Mouse (Mus musculus) liver, embryonic 16.5 days (tissue): Measurements from ENCODE around the gene Hsf2bp. TPM values are rescaled to one million over a fixed set of nuclear protein-coding genes. Genes with fewer than 3 reads are reported as not detected.

Experiments
- ATAC-seq: fragments of 200-750 bp; cut with Nextera tagmentation; 2 replicates; pipeline ENCODE4 v1.8.0; 2017; ENCODE audit warnings: low read depth, mild to moderate bottlenecking, moderate number of reproducible peaks, moderate library complexity
- H3K27ac ChIP-seq: fragments of 300-500 bp; sonication (generic); 2 replicates; pipeline ENCODE4 v1.5.1; 2014; ENCODE audit warnings: mild to moderate bottlenecking, low read length
- H3K27me3 ChIP-seq: fragments of 300-500 bp; sonication (generic); 2 replicates; pipeline ENCODE4 v1.6.1; 2014; ENCODE audit warnings: low read depth, low read length, mixed read lengths; ENCODE audit not compliant: control insufficient read depth, insufficient read depth
- H3K36me3 ChIP-seq: fragments of 300-500 bp; sonication (generic); 2 replicates; pipeline ENCODE4 v1.6.1; 2014; ENCODE audit warnings: mild to moderate bottlenecking; ENCODE audit not compliant: control insufficient read depth, insufficient read depth
- H3K4me1 ChIP-seq: fragments of 300-500 bp; sonication (generic); 2 replicates; pipeline ENCODE4 v1.6.1; 2014; ENCODE audit warnings: low read depth, low read length, mixed read lengths; ENCODE audit not compliant: control insufficient read depth
- H3K4me2 ChIP-seq: fragments of 300-500 bp; sonication (generic); 2 replicates; pipeline ENCODE4 v1.6.1; 2014; ENCODE audit warnings: low read depth, low read length, mixed read lengths
- H3K4me3 ChIP-seq: fragments of 300-500 bp; sonication (generic); 2 replicates; pipeline ENCODE4 v1.5.1; 2014; ENCODE audit warnings: low read depth, mild to moderate bottlenecking, low read length
- H3K9ac ChIP-seq: fragments of 300-500 bp; sonication (generic); 2 replicates; pipeline ENCODE4 v1.6.1; 2014; ENCODE audit warnings: low read depth, low read length
- H3K9me3 ChIP-seq: fragments of 300-500 bp; sonication (generic); replicated peaks from 2 replicates; pipeline ENCODE4 v1.6.1; 2016; ENCODE audit warnings: low read length; ENCODE audit not compliant: control insufficient read depth
- WGBS: fragments of 180-500 bp; shearing (Covaris S2); extraction: QIAGEN DNeasy Blood & Tissue Kit; methylation state at CpG from one replicate; pipeline ENCODE4 v1.1.7; 2014; ENCODE audit not compliant: insufficient replicate concordance; 5-methylcytosine and 5-hydroxymethylcytosine counted together
- polyA plus RNA-seq: library from polyadenylated mRNA; unstranded; fragments of >200 nt; fragmentation: Nextera tagmentation; extraction: Ambion mirVana; gene quantifications from 2 replicates; pipeline ENCODE4 v1.2.1, GENCODE M21; 2015

Hsf2bp gene
- polyA plus RNA-seq, 1 experiment from 2014 or later = 0.14 TPM

DNA sequence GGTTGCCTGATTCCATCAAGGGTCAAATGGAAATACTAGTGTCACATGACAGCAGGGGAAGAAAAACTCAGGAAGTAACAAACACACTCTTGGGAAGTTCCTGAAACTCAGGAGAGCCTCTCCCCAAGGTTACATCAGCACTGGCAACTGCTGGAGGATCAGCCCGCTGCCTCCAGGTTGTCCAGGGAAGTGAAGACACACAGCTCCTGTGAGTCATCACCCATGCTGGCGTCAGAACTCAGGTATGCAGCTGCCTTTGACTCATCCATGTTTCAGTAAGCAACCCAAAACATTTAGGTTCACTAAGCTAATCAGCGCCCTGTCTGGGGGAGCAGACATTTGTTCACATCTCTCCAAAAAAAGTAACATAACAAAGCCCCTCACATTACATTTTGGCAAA, 32.9 kb downstream of the Hsf2bp start:
- H3K4me2 ChIP-seq = no peak overlapping the region
- 67% methylated on average over 3 of the region's 3 CpGs for WGBS
- no peaks in the 10 kb centered on the region for H3K9me3 ChIP-seq
- H3K4me1 ChIP-seq = no peaks in the 10 kb centered on the region
- no peak overlapping the region for H3K9ac ChIP-seq
- H3K27me3 ChIP-seq = no peaks in the 10 kb centered on the region
- no peaks in the 10 kb centered on the region for H3K36me3 ChIP-seq
- no peak overlapping the region for H3K27ac ChIP-seq
- no peak overlapping the region for H3K4me3 ChIP-seq
- ATAC-seq = no peak

DNA sequence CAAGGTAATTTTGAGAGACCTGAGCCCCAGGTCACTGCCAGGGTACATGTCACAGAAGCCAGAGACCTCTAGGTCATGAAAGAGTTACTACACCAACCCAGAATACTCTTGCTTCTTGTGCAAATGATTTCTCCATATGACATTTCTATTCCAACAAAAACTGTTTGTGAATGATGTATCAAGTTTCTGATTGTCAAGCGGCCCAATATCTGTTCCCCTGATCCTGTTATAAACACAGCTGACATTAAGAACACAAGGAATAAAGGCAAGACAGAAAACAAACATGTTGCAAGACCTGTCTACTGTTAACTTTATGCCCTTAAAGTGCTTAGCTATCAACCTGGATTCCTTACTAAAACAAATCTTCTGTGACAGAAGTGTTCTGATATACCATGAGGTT, 37.8 kb downstream of the Hsf2bp start:
- no peak overlapping the region for H3K9ac ChIP-seq
- ATAC-seq = no peak
- no peaks in the 10 kb centered on the region for H3K9me3 ChIP-seq
- WGBS = 66% methylated on average over 1 of the region's 1 CpGs
- H3K36me3 ChIP-seq = no peaks in the 10 kb centered on the region
- no peaks in the 10 kb centered on the region for H3K27me3 ChIP-seq
- H3K4me2 ChIP-seq = no peak overlapping the region
- peaks cover 3% of the 10 kb centered on the region for H3K4me1 ChIP-seq
- no peak overlapping the region for H3K27ac ChIP-seq
- no peak overlapping the region for H3K4me3 ChIP-seq

DNA sequence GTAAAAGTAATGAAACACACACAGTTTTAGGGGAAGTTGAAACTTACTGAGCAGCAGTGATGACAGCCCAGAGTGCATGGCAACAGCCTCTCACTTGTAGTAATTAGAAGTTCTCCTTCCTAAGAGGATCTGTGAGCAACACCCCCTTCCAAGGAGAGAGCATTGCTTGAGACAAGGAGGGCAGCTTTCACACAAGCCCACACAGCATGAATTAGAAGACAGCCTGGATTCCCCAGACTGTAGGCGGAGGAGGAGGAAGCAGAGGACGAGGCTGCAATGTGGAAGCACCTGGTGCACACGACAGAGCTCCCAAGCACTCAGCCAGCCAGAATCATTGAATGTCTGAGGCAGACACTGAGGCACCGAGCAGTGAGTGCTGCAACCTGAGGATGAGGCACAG, 39.8 kb downstream of the Hsf2bp start:
- H3K9ac ChIP-seq = 0 out of 2 replicates have a peak overlapping the region, but pooled peaks have one; percentile 9
- H3K4me3 ChIP-seq = no peak overlapping the region
- H3K27me3 ChIP-seq = no peaks in the 10 kb centered on the region
- H3K36me3 ChIP-seq = no peaks in the 10 kb centered on the region
- peaks cover 3% of the 10 kb centered on the region for H3K4me1 ChIP-seq
- H3K9me3 ChIP-seq = no peaks in the 10 kb centered on the region
- no peak for ATAC-seq
- no peak overlapping the region; the same call in 1 of the 2 replicates for H3K27ac ChIP-seq
- 51% methylated on average over 4 of the region's 4 CpGs for WGBS
- no peak overlapping the region for H3K4me2 ChIP-seq

DNA sequence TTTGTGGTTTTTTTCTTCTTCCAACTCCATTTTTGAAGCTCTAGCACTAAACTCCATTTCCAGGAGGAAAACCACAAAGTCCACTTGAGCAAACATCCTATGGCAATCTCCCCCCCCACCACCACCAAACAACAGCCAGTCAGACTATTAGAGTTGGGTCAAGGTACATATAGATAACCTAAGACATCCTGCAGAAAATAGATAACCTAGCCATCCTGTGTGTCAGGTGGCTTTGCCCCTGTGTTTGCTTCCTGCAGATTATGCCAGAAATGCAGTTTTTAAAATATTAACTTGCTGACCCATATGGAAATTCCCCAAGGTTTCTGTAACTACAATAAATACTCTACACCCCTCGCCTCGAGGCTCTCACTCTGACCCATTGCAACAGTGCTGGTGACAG, 40.4 kb downstream of the Hsf2bp start:
- H3K4me3 ChIP-seq = no peak overlapping the region
- no peak overlapping the region for H3K4me2 ChIP-seq
- H3K9ac ChIP-seq = no peak overlapping the region
- no peaks in the 10 kb centered on the region for H3K27me3 ChIP-seq
- whole genome bisulfite sequencing = 3% methylated on average over 2 of the region's 2 CpGs
- no peak overlapping the region for H3K27ac ChIP-seq
- H3K36me3 ChIP-seq = no peaks in the 10 kb centered on the region
- H3K9me3 ChIP-seq = no peaks in the 10 kb centered on the region
- ATAC-seq = peak; percentile 68
- peaks cover 3% of the 10 kb centered on the region for H3K4me1 ChIP-seq

DNA sequence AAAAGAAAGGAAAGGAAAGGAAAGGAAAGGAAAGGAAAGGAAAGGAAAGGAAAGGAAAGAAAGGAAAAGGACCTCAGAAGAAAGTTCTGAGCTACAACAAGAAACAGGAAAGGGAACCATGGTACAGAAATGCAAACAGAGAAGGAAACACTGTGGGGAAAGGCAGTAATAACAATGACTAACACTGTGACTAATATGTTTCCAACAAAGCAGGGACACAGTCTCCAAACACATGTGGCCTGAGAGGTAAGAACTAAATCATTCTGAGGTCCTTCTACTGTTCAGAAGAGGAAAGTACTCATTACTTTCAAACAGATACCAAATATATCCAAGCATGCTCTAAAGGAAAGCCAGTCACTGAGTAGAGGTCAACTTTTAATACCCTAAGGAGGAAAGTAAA, 42.0 kb downstream of the Hsf2bp start:
- Histone ChIP-seq H3K27ac (no peak overlapping the region), H3K4me3 (no peak overlapping the region), H3K4me2 (no peak overlapping the region), H3K4me1 (peaks cover 3% of the 10 kb centered on the region), H3K36me3 (no peaks in the 10 kb centered on the region), H3K9me3 (no peaks in the 10 kb centered on the region), H3K27me3 (no peaks in the 10 kb centered on the region), H3K9ac (no peak overlapping the region)
- no peak for ATAC-seq

DNA sequence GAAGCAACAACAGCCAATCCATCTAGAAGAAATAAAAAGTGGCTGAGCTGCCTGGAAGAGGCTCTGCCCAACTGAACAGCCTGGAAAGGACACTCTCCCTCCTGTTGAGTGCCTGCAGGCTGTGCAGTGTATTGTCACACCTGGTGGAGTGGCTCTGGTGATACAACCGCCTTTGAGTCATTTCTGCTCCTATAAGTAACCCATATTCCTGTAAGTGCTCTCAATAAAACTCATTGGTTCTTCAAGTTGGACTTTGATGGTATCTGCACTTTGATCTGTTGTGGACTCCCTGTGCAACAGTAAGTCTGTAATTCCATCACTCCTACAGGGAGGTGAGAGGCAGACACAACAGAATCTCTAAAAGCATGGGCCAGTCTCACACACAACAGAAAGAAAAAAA, 42.8 kb downstream of the Hsf2bp start:
- ATAC-seq = no peak
- WGBS = 53% methylated on average over 1 of the region's 1 CpGs
- Histone ChIP-seq H3K36me3 (no peaks in the 10 kb centered on the region), H3K27ac (no peak overlapping the region), H3K4me1 (peaks cover 3% of the 10 kb centered on the region), H3K9me3 (no peaks in the 10 kb centered on the region), H3K9ac (no peak overlapping the region), H3K27me3 (no peaks in the 10 kb centered on the region), H3K4me3 (no peak overlapping the region), H3K4me2 (no peak overlapping the region)

DNA sequence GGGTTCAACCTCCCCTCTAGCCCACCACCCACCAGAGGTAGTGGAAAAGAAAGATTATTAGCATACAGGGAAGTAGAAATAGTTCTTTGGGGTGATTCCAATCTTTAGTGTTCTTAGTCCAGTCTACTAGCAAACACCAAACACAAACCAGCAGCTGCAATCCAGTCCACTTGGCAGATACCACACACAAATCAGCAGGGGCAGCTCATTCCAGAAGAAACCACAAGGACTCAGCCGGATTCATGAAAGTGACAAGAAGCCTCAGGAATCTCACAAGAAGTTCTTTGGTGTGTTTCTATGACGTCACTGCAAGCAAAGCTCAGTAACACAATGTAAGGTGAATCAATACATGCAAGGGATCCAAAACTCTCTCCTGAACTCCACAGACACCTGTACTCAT, 44.1 kb downstream of the Hsf2bp start:
- 36% methylated on average over 2 of the region's 2 CpGs for WGBS
- peaks cover 3% of the 10 kb centered on the region for H3K4me1 ChIP-seq

DNA sequence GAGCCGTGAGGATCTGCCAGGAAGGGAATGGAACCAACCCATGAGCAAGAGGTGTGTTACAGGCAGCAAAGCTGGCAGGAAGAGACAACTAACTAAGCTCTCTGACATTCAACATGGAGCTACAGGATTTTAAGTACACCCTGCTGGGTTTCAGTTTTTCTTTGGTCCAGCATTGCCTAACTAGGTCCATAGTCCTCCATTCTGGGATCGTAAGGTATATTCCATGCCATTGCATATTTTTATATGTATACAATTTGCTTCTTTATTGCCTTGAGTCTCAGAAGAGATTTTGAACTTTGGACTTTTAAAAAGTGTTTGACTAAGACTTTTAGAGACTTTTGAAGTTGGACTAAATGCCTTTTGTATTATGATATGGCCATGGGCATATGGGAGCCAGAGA, 47.1 kb downstream of the Hsf2bp start:
- Histone ChIP-seq H3K9ac (no peak overlapping the region), H3K27me3 (no peaks in the 10 kb centered on the region), H3K27ac (no peak overlapping the region), H3K36me3 (no peaks in the 10 kb centered on the region), H3K9me3 (no peaks in the 10 kb centered on the region), H3K4me2 (no peak overlapping the region), H3K4me3 (no peak overlapping the region), H3K4me1 (no peaks in the 10 kb centered on the region; the same call in 1 of the 2 replicates)
- no peak for ATAC-seq
- WGBS = 59% methylated on average over 2 of the region's 2 CpGs

More for the DNA sequence above, 44.1 kb downstream of the Hsf2bp start:
- Histone ChIP-seq H3K4me3 (no peak overlapping the region), H3K36me3 (no peaks in the 10 kb centered on the region), H3K9me3 (no peaks in the 10 kb centered on the region), H3K9ac (no peak overlapping the region), H3K27ac (no peak overlapping the region), H3K4me2 (no peak overlapping the region), H3K27me3 (no peaks in the 10 kb centered on the region)
- no peak for ATAC-seq

DNA sequence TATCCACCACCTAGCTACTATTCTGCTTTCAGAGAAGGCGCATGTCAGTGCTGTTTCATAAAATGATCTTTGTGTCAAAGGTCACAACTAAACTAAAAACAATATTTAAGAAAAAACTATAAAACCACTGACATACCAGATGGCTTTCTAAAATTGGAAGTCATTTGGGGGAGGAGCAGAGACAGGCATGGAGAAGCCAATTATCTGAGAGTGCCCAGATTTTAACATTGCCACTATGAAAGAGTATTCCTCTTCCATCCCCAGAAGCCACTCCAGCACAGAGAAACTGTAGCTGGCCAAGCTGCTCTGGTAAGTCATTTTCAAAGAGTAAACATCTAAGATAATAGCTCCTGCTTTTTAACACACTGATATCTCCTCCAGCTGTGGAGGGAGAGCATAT, 49.2 kb downstream of the Hsf2bp start:
- Histone ChIP-seq H3K4me2 (no peak overlapping the region), H3K36me3 (no peaks in the 10 kb centered on the region), H3K9ac (no peak overlapping the region), H3K4me1 (no peaks in the 10 kb centered on the region), H3K9me3 (no peaks in the 10 kb centered on the region), H3K27ac (no peak overlapping the region), H3K27me3 (no peaks in the 10 kb centered on the region), H3K4me3 (no peak overlapping the region)
- 64% methylated on average over 1 of the region's 1 CpGs for WGBS
- ATAC-seq = no peak

DNA sequence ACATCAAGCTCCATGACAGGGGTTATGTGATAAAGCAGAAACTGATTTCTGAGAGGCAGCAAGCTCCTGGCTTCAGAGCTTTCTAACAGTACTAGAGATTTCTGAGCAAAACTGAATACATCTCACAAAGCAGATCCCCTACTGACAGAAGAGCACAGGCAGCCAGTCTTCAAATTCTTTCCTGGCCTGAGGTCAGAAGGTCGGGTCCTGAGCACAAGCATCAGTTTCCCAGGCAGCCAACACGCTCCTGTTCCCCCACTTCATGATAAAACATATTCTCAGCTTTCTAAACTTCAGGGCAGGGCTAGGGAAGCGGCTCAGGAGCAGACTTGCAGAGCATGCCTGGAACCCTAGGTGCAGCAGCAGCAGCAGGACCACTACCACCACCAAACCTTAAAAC, 52.7 kb downstream of the Hsf2bp start:
- Histone ChIP-seq H3K27me3 (no peaks in the 10 kb centered on the region), H3K4me1 (no peaks in the 10 kb centered on the region), H3K9me3 (no peaks in the 10 kb centered on the region), H3K9ac (no peak overlapping the region), H3K36me3 (no peaks in the 10 kb centered on the region), H3K4me3 (no peak overlapping the region), H3K4me2 (no peak overlapping the region), H3K27ac (no peak overlapping the region)
- ATAC-seq = no peak
- WGBS = 38% methylated on average over 3 of the region's 3 CpGs
